Mouse (Mus musculus): ENCODE measurements at regions not wholly inside any gene's neighbourhood (a gene's known extent, or its start where the extent isn't known, plus 50 kb on each side); places are given as distances from the start of the nearest gene placed in this dataset.

DNA sequence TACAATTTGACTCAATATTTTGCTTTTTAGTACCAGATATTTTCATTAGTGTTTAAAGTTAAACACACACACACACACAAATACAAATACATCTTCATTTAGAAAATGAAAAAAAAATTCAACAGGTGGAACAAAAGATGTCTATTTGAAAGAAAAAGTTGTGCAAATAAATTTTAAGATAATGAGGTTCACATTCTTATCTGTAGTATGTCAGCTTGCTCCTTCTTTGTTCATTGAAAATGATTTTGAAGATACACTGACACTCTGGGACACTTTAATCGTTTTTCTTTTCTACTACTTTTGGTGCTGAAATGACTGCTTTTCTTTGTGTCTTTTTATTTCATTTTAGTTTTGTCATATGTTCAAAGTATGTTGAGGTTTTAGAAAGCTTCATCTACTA, 732.9 kb upstream of the Nudt12 start:
- H3K4me3 ChIP-seq (ENCODE audit: insufficient read depth, low read depth, low read length) = no peak overlapping the region
- H3K27ac ChIP-seq (ENCODE audit: insufficient read depth, low read depth, low read length) = no peak overlapping the region
- TF ChIP-seq CTCF (IDR thresholded peaks at IDR 0.05; ENCODE audit: insufficient read depth, low read depth, low read length) (no peak), POLR2A (IDR thresholded peaks at IDR 0.05; ENCODE audit: insufficient read depth, low read depth, low read length) (no peak)
- 71% methylated on average over 1 of the region's 1 CpGs for WGBS
- no peaks in the 10 kb centered on the region for H3K4me1 ChIP-seq (ENCODE audit: control insufficient read depth, insufficient read depth, low read length)

Data from olfactory bulb, adult 2 months (tissue).